Mouse (Mus musculus) testis, adult 2 months (tissue): ENCODE data around the gene Myo1b.

ENCODE experiments used
- CTCF ChIP-seq: fragments of 200-500 bp; IDR thresholded peaks from 2 replicates; pipeline ENCODE4 v1.5.1; 2012; ENCODE audit warnings: low read depth, mild to moderate bottlenecking, inconsistent platforms, low read length, moderate library complexity; ENCODE audit not compliant: control insufficient read depth, insufficient read depth, insufficient replicate concordance
- POLR2A ChIP-seq: fragments of 200-500 bp; IDR thresholded peaks from 2 replicates; pipeline ENCODE4 v1.6.1; 2012; ENCODE audit warnings: low read depth, mild to moderate bottlenecking, inconsistent platforms, low read length, moderate library complexity; ENCODE audit not compliant: control insufficient read depth

DNA sequence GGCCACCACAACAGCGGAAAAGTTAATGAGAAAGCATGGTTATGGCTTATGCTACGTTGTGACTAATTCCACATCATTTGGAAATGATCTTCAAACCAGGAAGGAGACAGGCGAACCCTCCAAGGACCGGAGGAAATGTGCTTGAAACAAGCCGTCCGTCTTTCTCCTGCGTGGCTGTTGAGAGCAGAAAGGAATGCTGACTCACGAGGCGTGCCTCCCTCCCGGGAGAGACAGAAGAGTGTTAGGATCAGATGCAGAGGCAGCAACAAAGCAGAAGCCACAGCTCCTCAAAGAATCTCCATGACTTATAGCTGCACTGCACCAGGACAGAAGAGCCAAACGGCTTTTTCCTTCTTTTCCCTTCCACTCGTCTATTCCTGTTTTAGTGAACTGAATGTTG lies 168.4 kb downstream of the Myo1b start:
- no peak for TF ChIP-seq CTCF
- TF ChIP-seq POLR2A = no peak
